14 mouse cellular contexts compared by ENCODE assay signal in genomic region chrX:12530406-12531311, GRCm38 (mm10).
"Had no signal": no experiment of that assay in that cellular context is flagged by ENCODE, and none has a peak within 500 bp of the region (broad histone marks: within the 10 kb centered on the region; RNA-seq: fewer than 3 reads in every experiment).

No protein-coding gene starts in this region.

- H3K4me1 ChIP-seq: limb, embryonic 13.5 days; liver, embryonic 15.5 days; midbrain, embryonic 13.5 days had no signal

- H3K9ac ChIP-seq: limb, embryonic 13.5 days; liver, embryonic 15.5 days; lung, embryonic 14.5 days; midbrain, embryonic 13.5 days had no signal

- H3K27me3 ChIP-seq: liver, embryonic 15.5 days; midbrain, embryonic 13.5 days had no signal

- DNase-seq: kidney, adult 9 months; kidney, postnatal 4 days; left cerebral cortex, postnatal 4 days; lung, embryonic 14.5 days; lung, postnatal 10 days; right cerebral cortex, postnatal 4 days; spleen, adult 18-20 months; thymus, adult 2 months; thymus, postnatal 36 days had no signal

- ATAC-seq: midbrain, embryonic 13.5 days had no signal

- H3K4me3 ChIP-seq: limb, embryonic 13.5 days; liver, embryonic 15.5 days; midbrain, embryonic 13.5 days had no signal

- H3K9me3 ChIP-seq: limb, embryonic 13.5 days; liver, embryonic 15.5 days; midbrain, embryonic 13.5 days had no signal

- H3K36me3 ChIP-seq: limb, embryonic 13.5 days; liver, embryonic 15.5 days; midbrain, embryonic 13.5 days had no signal

- H3K27ac ChIP-seq: kidney, postnatal 0 days; limb, embryonic 13.5 days; liver, embryonic 15.5 days; macrophage; midbrain, embryonic 13.5 days had no signal
